Mouse (Mus musculus): Measurements from ENCODE around the gene Akap8l. TPM values are rescaled to one million over a fixed set of nuclear protein-coding genes. Genes with fewer than 3 reads are reported as not detected.

Akap8l gene
- total and polyA plus RNA-seq, 3 experiments, result 40.0 to 63.8 TPM; not detected in 1

DNA sequence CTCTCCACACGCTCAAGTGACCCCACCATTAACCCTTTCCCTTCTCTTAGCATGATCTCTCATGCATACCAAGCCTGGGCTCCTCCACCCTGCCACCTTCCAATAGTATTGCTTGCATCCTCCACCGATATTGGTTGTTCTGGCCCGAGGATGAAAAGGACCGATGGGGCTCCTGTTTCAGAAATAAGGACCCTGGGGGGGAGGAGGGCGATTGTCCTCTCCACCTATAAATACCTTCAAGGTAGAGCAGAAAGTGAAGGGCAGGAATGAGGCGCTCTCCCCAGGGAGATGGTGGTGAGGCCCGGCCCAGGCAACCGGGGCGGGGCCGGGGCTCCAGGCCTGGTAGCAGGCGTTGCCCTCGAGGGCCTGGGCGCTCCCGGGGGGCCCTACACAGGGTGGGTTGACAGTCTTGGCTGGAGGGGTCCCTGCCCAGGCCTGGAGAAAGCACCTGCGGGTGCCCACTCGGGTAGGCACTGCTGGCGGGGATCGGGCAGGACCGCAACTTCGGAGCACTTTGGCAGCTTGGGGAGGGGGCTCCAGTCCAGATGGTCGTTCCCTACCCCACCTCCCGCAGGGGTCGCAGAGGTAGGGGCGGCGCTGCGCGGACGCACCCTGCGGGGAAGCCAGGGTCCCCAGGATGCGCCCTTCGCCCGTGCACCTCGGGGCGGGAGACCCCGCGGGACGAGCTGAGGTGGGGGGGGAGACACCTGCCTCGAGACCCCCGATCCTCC is 38.1 kb upstream of the Akap8l start (continued):
- TF ChIP-seq NRF1 (IDR thresholded peaks at IDR 0.05; ENCODE audit: insufficient read depth, low read depth, low read length, poor library complexity, severe bottlenecking) (no peak), POLR2AphosphoS2 (IDR thresholded peaks at IDR 0.05; ENCODE audit: low read length) (no peak), BHLHE40 (IDR thresholded peaks at IDR 0.05; ENCODE audit: borderline replicate concordance, low read depth, low read length) (no peak)

DNA sequence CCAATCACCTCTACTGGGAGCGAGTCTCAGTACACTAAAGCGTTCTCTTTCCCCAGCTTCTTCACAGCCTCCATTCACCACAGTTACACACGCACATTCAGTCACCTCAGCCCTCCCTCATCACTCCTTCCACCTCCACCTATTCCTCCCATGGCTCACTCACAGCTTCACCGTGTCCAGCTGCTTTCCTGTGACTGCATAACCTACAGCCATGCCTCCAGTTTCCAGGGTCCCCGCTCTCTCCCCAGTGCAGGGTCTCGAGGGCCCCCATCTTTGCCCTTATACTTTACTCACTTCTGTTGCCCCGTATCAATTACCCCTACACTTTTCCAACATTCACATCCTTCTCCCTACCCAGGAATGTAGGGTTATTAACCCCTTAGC is 37.6 kb upstream of the Akap8l start:
- H3K4me3 ChIP-seq (ENCODE audit: control insufficient read depth in 1 of 2, insufficient read depth in 1 of 2, low read depth in 2 of 2, low read length in 2 of 2), result no peak overlapping the region; a peak in 1 of 4 replicates
- H3K27me3 ChIP-seq (ENCODE audit: control insufficient read depth in 1 of 2, insufficient read depth in 2 of 2, low read length in 2 of 2), result no peaks in the 10 kb centered on the region
- no peak overlapping the region for H3K9ac ChIP-seq (ENCODE audit: control insufficient read depth, low read depth, low read length, poor library complexity, severe bottlenecking)
- H3K36me3 ChIP-seq (ENCODE audit: control insufficient read depth in 1 of 2, insufficient read depth in 2 of 2, low read length in 2 of 2), result no peaks in the 10 kb centered on the region
- peaks cover 0 to 6% of the 10 kb centered on the region in 2 experiments; a peak in 1 of 4 replicates for H3K4me1 ChIP-seq (ENCODE audit: control insufficient read depth in 1 of 2, insufficient read depth in 2 of 2, low read length in 2 of 2)
- no peaks in the 10 kb centered on the region for H3K9me3 ChIP-seq (replicated peaks; ENCODE audit: insufficient read depth, low read length)
- H3K79me2 ChIP-seq (ENCODE audit: control insufficient read depth, insufficient read depth, low read length, poor library complexity), result no peaks in the 10 kb centered on the region; the same call in 1 of the 2 replicates
- TF ChIP-seq EP300 (IDR thresholded peaks at IDR 0.05; ENCODE audit: low read depth in 1 of 2, low read length in 2 of 2) (no peak), MYB (IDR thresholded peaks at IDR 0.05; ENCODE audit: low read depth, low read length) (no peak), NELFE (IDR thresholded peaks at IDR 0.05; ENCODE audit: low read depth, low read length) (no peak), MAZ (IDR thresholded peaks at IDR 0.05; ENCODE audit: low read depth, low read length) (no peak), SIN3A (IDR thresholded peaks at IDR 0.05; ENCODE audit: low read length) (no peak), GATA1 (IDR thresholded peaks at IDR 0.05; ENCODE audit: low read depth, low read length) (no peak), MYC (IDR thresholded peaks at IDR 0.05; ENCODE audit: low read depth, low read length) (no peak), MEF2A (IDR thresholded peaks at IDR 0.05; ENCODE audit: extremely low read depth, insufficient replicate concordance, low read depth, low read length, poor library complexity, severe bottlenecking) (no peak), USF1 (IDR thresholded peaks at IDR 0.05; ENCODE audit: low read depth, low read length) (no peak), MAFK (IDR thresholded peaks at IDR 0.05; ENCODE audit: borderline replicate concordance, low read depth, low read length) (no peak), BHLHE40 (IDR thresholded peaks at IDR 0.05; ENCODE audit: borderline replicate concordance, low read depth, low read length) (no peak), ZKSCAN1 (IDR thresholded peaks at IDR 0.05; ENCODE audit: low read depth, low read length) (no peak), SMC3 (IDR thresholded peaks at IDR 0.05; ENCODE audit: low read depth, low read length) (no peak), RAD21 (IDR thresholded peaks at IDR 0.05; ENCODE audit: low read depth, low read length) (no peak), ZMIZ1 (IDR thresholded peaks at IDR 0.05; ENCODE audit: low read depth, low read length) (no peak)
- DNase-seq (ENCODE audit: low read depth, low spot score), result peak; percentile 4
- no peak overlapping the region for H3K27ac ChIP-seq (ENCODE audit: control insufficient read depth, low read depth, low read length)
